Mouse (Mus musculus): ENCODE data around the gene Mcat. TPM values are rescaled to one million over a fixed set of nuclear protein-coding genes. Genes with fewer than 3 reads are reported as not detected.
"Not testable (repeated sequence)": the region's sequence is repeated elsewhere in the genome, so short reads cannot be mapped to it uniquely, and the experiment has no call there.

Mcat gene
- polyA plus RNA-seq, 2 experiments, result 32.9 to 42.7 TPM

GRCm38 (mm10) chr15:83510805-83511405 is 52.7 kb downstream of the Mcat start, which contains the start of gene Ttll1:
Gene Ttll1 (minus strand): TSS chr15:83510893.
- DNase-seq (ENCODE audit: low spot score), result peak; percentile 91
- 11% methylated on average over 35 of the region's 41 CpGs for WGBS
- peaks cover 3% of the 10 kb centered on the region; the same call in 1 of the 2 replicates for H3K4me1 ChIP-seq (ENCODE audit: control insufficient read depth, insufficient read depth, low read length)
- no peaks in the 10 kb centered on the region for H3K36me3 ChIP-seq (ENCODE audit: control insufficient read depth, insufficient read depth, low read length)
- H3K4me3 ChIP-seq (replicated peaks; ENCODE audit: low read length), result peak within 1 kb of the TSS; percentile 48
- peak; percentile 95 for ATAC-seq (ENCODE audit: low FRiP score, low read depth)
- TF ChIP-seq POLR2A (IDR thresholded peaks at IDR 0.05; ENCODE audit: borderline replicate concordance, extremely low read depth, insufficient read depth, insufficient read length), result peak; percentile 18; the same call in 1 of the 2 replicates
- no peak within 1 kb of the TSS for H3K27ac ChIP-seq (replicated peaks; ENCODE audit: low read depth, low read length)
- H3K9me3 ChIP-seq (ENCODE audit: control insufficient read depth, low read length), result no peaks in the 10 kb centered on the region
- H3K4me2 ChIP-seq (replicated peaks; ENCODE audit: low read depth, low read length, severe bottlenecking), result peak within 1 kb of the TSS; percentile 71
- peak within 1 kb of the TSS; percentile 52 for H3K9ac ChIP-seq (ENCODE audit: low read depth, low read length, severe bottlenecking)
- no peaks in the 10 kb centered on the region for H3K27me3 ChIP-seq (ENCODE audit: control insufficient read depth, insufficient read depth, low read length)

DNA sequence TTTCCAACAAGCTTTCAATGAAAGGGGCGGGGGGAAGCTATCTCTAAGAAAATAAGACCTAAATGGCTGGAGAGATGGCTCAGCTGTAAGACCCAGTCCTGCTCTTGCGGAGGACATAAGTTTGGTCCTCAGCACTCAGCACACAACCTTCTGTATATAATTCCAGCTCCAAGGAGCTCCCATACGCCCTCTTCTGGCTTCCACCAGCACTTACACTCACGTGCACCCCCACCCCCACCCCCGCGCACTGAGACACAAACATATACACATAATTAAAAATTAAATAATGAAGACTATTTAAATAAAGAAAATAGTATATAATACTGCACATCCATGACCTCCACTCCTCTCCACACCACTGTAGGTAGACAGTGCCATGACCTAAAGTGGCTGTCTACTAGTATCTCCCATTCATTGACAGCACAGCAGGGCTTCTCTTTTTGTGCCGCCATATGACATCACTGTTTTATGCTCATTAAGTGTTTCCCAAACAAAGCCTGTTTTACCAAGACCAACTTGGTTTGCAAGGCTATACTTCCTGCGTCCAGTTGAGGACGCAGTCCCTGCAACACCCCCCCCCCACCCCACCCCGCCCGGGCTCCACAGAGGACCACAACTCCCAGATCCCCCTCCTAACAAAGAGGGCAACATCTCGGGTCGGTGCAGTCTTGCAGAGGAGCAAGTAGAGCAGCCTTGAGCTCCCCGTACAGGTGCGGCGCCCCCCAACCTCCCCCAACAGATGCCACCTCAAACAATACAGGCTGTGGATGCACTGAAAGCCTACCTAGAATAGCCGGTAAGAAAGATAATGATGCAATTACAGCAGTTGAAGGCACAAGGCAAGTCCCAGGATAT is 53.4 kb downstream of the Mcat start:
- DNase-seq (ENCODE audit: low spot score), result no peak
- Histone ChIP-seq H3K9me3 (ENCODE audit: control insufficient read depth, low read length) (no peaks in the 10 kb centered on the region), H3K27me3 (ENCODE audit: control insufficient read depth, insufficient read depth, low read length) (no peaks in the 10 kb centered on the region), H3K36me3 (ENCODE audit: control insufficient read depth, insufficient read depth, low read length) (no peaks in the 10 kb centered on the region), H3K9ac (ENCODE audit: low read depth, low read length, severe bottlenecking) (peak overlapping the region; percentile 52), H3K27ac (replicated peaks; ENCODE audit: low read depth, low read length) (no peak overlapping the region), H3K4me3 (replicated peaks; ENCODE audit: low read length) (peak overlapping the region; percentile 48), H3K4me2 (replicated peaks; ENCODE audit: low read depth, low read length, severe bottlenecking) (peak overlapping the region; percentile 71), H3K4me1 (ENCODE audit: control insufficient read depth, insufficient read depth, low read length) (peaks cover 3% of the 10 kb centered on the region; the same call in 1 of the 2 replicates)
- peak; percentile 61 for ATAC-seq (ENCODE audit: low FRiP score, low read depth)
- 29% methylated on average over 17 of the region's 17 CpGs for WGBS
- no peak for TF ChIP-seq POLR2A (IDR thresholded peaks at IDR 0.05; ENCODE audit: borderline replicate concordance, extremely low read depth, insufficient read depth, insufficient read length)

- not testable (repeated sequence) for H3K9ac ChIP-seq (ENCODE audit: low read depth, low read length, severe bottlenecking); H3K27ac ChIP-seq (replicated peaks; ENCODE audit: low read depth, low read length); H3K4me2 ChIP-seq (replicated peaks; ENCODE audit: low read depth, low read length, severe bottlenecking); DNase-seq (ENCODE audit: low spot score); ATAC-seq (ENCODE audit: low FRiP score, low read depth); H3K4me3 ChIP-seq (replicated peaks; ENCODE audit: low read length); H3K9me3 ChIP-seq (ENCODE audit: control insufficient read depth, low read length); H3K27me3 ChIP-seq (ENCODE audit: control insufficient read depth, insufficient read depth, low read length); H3K4me1 ChIP-seq (ENCODE audit: control insufficient read depth, insufficient read depth, low read length)
- peaks cover 22% of the 10 kb centered on the region for H3K36me3 ChIP-seq (ENCODE audit: control insufficient read depth, insufficient read depth, low read length)
- 84% methylated on average over 6 of the region's 6 CpGs for WGBS
Measured at GRCm38 (mm10) chr15:83501483-83501882, 62.1 kb downstream of the Mcat start.

DNA sequence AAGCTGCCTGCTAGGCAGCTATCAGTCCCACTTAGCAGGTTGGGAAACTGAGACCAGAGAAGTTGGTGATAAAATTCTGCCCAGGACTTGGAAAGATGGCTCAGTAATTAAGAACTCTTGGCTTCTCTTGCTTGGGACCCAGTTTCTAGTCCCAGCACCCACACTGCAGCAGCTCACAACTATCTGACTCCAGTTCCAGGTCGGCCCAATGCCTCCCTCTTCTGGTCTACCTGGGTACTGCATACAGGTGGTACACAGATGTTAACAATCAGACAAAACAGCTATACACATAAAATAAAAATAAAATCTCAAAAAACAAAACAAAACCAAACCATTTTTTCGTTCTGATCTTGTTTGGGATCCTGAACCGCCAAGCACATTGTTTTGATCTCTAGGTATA is 63.2 kb downstream of the Mcat start:
- H3K36me3 ChIP-seq (ENCODE audit: control insufficient read depth, insufficient read depth, low read length), result peaks cover 32% of the 10 kb centered on the region

DNA sequence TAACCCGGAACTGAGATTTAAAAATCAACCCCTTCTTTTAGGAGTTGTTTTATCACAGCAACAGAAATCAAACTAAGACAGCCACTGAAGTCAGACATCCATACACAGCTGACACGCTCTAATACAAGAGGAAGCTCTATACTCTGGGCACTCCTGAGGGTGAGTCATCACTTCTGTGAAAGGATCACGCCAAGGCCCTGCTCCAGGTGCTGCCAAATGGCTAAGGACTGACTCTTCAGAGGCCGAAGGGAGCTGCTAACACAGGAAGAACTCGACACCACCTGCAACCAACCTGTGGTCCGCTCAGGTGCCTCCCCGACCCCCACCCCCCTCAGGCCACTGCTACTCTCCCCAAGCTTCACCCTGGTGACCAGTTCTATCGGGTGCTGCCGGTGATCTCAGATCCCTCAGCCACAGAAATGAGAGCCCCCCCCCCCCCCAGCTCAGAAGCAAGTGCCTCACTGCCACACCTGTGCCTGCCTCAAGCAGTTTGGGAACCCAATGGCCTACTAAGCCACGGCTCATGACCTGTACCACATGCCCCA is 64.3 kb downstream of the Mcat start:
- H3K27me3 ChIP-seq (ENCODE audit: control insufficient read depth, insufficient read depth, low read length), result no peaks in the 10 kb centered on the region
- no peak overlapping the region for H3K4me3 ChIP-seq (replicated peaks; ENCODE audit: low read length)
- TF ChIP-seq POLR2A (IDR thresholded peaks at IDR 0.05; ENCODE audit: borderline replicate concordance, extremely low read depth, insufficient read depth, insufficient read length), result no peak
- no peaks in the 10 kb centered on the region for H3K4me1 ChIP-seq (ENCODE audit: control insufficient read depth, insufficient read depth, low read length)
- 87% methylated on average over 10 of the region's 10 CpGs for WGBS
- H3K9me3 ChIP-seq (ENCODE audit: control insufficient read depth, low read length), result no peaks in the 10 kb centered on the region
- ATAC-seq (ENCODE audit: low FRiP score, low read depth), result no peak
- H3K27ac ChIP-seq (replicated peaks; ENCODE audit: low read depth, low read length), result no peak overlapping the region
- no peak overlapping the region for H3K4me2 ChIP-seq (replicated peaks; ENCODE audit: low read depth, low read length, severe bottlenecking)
- H3K36me3 ChIP-seq (ENCODE audit: control insufficient read depth, insufficient read depth, low read length), result peaks cover 41% of the 10 kb centered on the region
- no peak overlapping the region for H3K9ac ChIP-seq (ENCODE audit: low read depth, low read length, severe bottlenecking)
- DNase-seq (ENCODE audit: low spot score), result no peak

More for the DNA sequence above, 63.2 kb downstream of the Mcat start:
- Histone ChIP-seq H3K4me1 (ENCODE audit: control insufficient read depth, insufficient read depth, low read length) (no peaks in the 10 kb centered on the region), H3K27ac (replicated peaks; ENCODE audit: low read depth, low read length) (no peak overlapping the region), H3K27me3 (ENCODE audit: control insufficient read depth, insufficient read depth, low read length) (no peaks in the 10 kb centered on the region), H3K4me3 (replicated peaks; ENCODE audit: low read length) (no peak overlapping the region), H3K9me3 (ENCODE audit: control insufficient read depth, low read length) (no peaks in the 10 kb centered on the region), H3K9ac (ENCODE audit: low read depth, low read length, severe bottlenecking) (no peak overlapping the region), H3K4me2 (replicated peaks; ENCODE audit: low read depth, low read length, severe bottlenecking) (no peak overlapping the region)
- ATAC-seq (ENCODE audit: low FRiP score, low read depth), result no peak
- DNase-seq (ENCODE audit: low spot score), result no peak
- TF ChIP-seq POLR2A (IDR thresholded peaks at IDR 0.05; ENCODE audit: borderline replicate concordance, extremely low read depth, insufficient read depth, insufficient read length), result no peak
- WGBS, result 52% methylated on average over 3 of the region's 3 CpGs

Data from limb, embryonic 14.5 days (tissue).